Mouse (Mus musculus) lung, embryonic 16.5 days (tissue): Measurements from ENCODE around the gene Tubd1. TPM values are rescaled to one million over a fixed set of nuclear protein-coding genes. Genes with fewer than 3 reads are reported as not detected.

Experiments used
- ATAC-seq: fragments of 200-750 bp; cut with Nextera tagmentation; 2 replicates; pipeline ENCODE4 v1.8.0; 2017; ENCODE audit warnings: low read depth, mild to moderate bottlenecking, moderate library complexity
- H3K27ac ChIP-seq: fragments of 300-500 bp; sonication (generic); 2 replicates; pipeline ENCODE4 v1.5.1; 2014; ENCODE audit warnings: mild to moderate bottlenecking, control low read depth, low read length
- H3K27me3 ChIP-seq: fragments of 300-500 bp; sonication (generic); 2 replicates; pipeline ENCODE4 v1.6.1; 2014; ENCODE audit warnings: low read depth, low read length, mixed read lengths; ENCODE audit not compliant: control insufficient read depth, insufficient read depth
- H3K36me3 ChIP-seq: fragments of 300-500 bp; sonication (generic); 2 replicates; pipeline ENCODE4 v1.6.1; 2014; ENCODE audit warnings: low read length; ENCODE audit not compliant: control insufficient read depth, insufficient read depth
- H3K4me1 ChIP-seq: fragments of 300-500 bp; sonication (generic); replicated peaks from 2 replicates; pipeline ENCODE4 v1.6.1; 2014; ENCODE audit warnings: low read length, mixed read lengths; ENCODE audit not compliant: control insufficient read depth, insufficient read depth
- H3K4me2 ChIP-seq: fragments of 300-500 bp; sonication (generic); 2 replicates; pipeline ENCODE4 v1.6.1; 2014; ENCODE audit warnings: low read depth, low read length, control low read depth
- H3K4me3 ChIP-seq: fragments of 300-500 bp; sonication (generic); 2 replicates; pipeline ENCODE4 v1.5.1; 2014; ENCODE audit warnings: mild to moderate bottlenecking, low read length, control low read depth
- H3K9ac ChIP-seq: fragments of 300-500 bp; sonication (generic); 2 replicates; pipeline ENCODE4 v1.6.1; 2014; ENCODE audit warnings: low read length, control low read depth
- H3K9me3 ChIP-seq: fragments of 300-500 bp; sonication (generic); 2 replicates; pipeline ENCODE4 v1.6.1; 2016; ENCODE audit warnings: low read length; ENCODE audit not compliant: control insufficient read depth
- WGBS: fragments of 180-500 bp; shearing (Covaris S2); extraction: QIAGEN DNeasy Blood & Tissue Kit; methylation state at CpG from one replicate; pipeline ENCODE4 v1.1.7; 2014; 5-methylcytosine and 5-hydroxymethylcytosine counted together
- polyA plus RNA-seq: library from polyadenylated mRNA; unstranded; fragments of >200 nt; fragmentation: Nextera tagmentation; extraction: Ambion mirVana; gene quantifications from 2 replicates; pipeline ENCODE4 v1.2.1, GENCODE M21; 2015

Tubd1 gene
- polyA plus RNA-seq, 1 experiment from 2014 or later: 14.0 TPM

GRCm38 (mm10) chr11:86600209-86600557 lies 55.4 kb downstream of the Tubd1 start:
- no peak for ATAC-seq
- 86% methylated on average over 7 of the region's 7 CpGs for WGBS
- H3K27ac ChIP-seq: no peak overlapping the region
- H3K9ac ChIP-seq: no peak overlapping the region
- H3K4me1 ChIP-seq: peaks cover 11% of the 10 kb centered on the region; the same call in 1 of the 2 replicates
- no peak overlapping the region for H3K4me2 ChIP-seq
- H3K36me3 ChIP-seq: no peaks in the 10 kb centered on the region
- H3K9me3 ChIP-seq: no peaks in the 10 kb centered on the region
- H3K4me3 ChIP-seq: no peak overlapping the region
- no peaks in the 10 kb centered on the region for H3K27me3 ChIP-seq

GRCm38 (mm10) chr11:86602116-86602515 lies 57.3 kb downstream of the Tubd1 start:
- ATAC-seq: no peak
- H3K27me3 ChIP-seq: no peaks in the 10 kb centered on the region
- no peak overlapping the region for H3K27ac ChIP-seq
- peaks cover 7% of the 10 kb centered on the region for H3K36me3 ChIP-seq
- no peak overlapping the region for H3K9ac ChIP-seq
- no peak overlapping the region for H3K4me3 ChIP-seq
- H3K9me3 ChIP-seq: no peaks in the 10 kb centered on the region
- no peak overlapping the region for H3K4me2 ChIP-seq
- WGBS: 60% methylated on average over 3 of the region's 3 CpGs
- H3K4me1 ChIP-seq: peaks cover 6% of the 10 kb centered on the region; the same call in 1 of the 2 replicates

GRCm38 (mm10) chr11:86603719-86604118 lies 58.9 kb downstream of the Tubd1 start:
- Histone ChIP-seq H3K4me3 (no peak overlapping the region), H3K36me3 (peaks cover 8% of the 10 kb centered on the region), H3K27ac (peak overlapping the region; percentile 75), H3K4me2 (no peak overlapping the region), H3K4me1 (peaks cover 6% of the 10 kb centered on the region; the same call in 1 of the 2 replicates), H3K9ac (no peak overlapping the region), H3K27me3 (no peaks in the 10 kb centered on the region), H3K9me3 (no peaks in the 10 kb centered on the region)
- peak; percentile 47; the same call in 1 of the 2 replicates for ATAC-seq
- 95% methylated on average over 1 of the region's 1 CpGs for WGBS

- ATAC-seq: no peak
- peaks cover 6% of the 10 kb centered on the region; the same call in 1 of the 2 replicates for H3K4me1 ChIP-seq
- H3K9ac ChIP-seq: no peak overlapping the region
- H3K9me3 ChIP-seq: no peaks in the 10 kb centered on the region
- H3K27me3 ChIP-seq: no peaks in the 10 kb centered on the region
- peaks cover 8% of the 10 kb centered on the region for H3K36me3 ChIP-seq
- WGBS: 85% methylated on average over 3 of the region's 3 CpGs
- H3K4me3 ChIP-seq: no peak overlapping the region
- no peak overlapping the region for H3K4me2 ChIP-seq
- peak overlapping the region; percentile 75 for H3K27ac ChIP-seq
These were observed 59.5 kb downstream of the Tubd1 start for GRCm38 (mm10) chr11:86604289-86604688.

- no peak overlapping the region for H3K9ac ChIP-seq
- 64% methylated on average over 5 of the region's 5 CpGs for WGBS
- ATAC-seq: no peak
- no peaks in the 10 kb centered on the region for H3K27me3 ChIP-seq
- no peak overlapping the region for H3K27ac ChIP-seq
- peaks cover 6% of the 10 kb centered on the region; the same call in 1 of the 2 replicates for H3K4me1 ChIP-seq
- H3K4me2 ChIP-seq: no peak overlapping the region
- no peaks in the 10 kb centered on the region for H3K9me3 ChIP-seq
- H3K4me3 ChIP-seq: no peak overlapping the region
- H3K36me3 ChIP-seq: peaks cover 8% of the 10 kb centered on the region
These were observed 60.1 kb downstream of the Tubd1 start for GRCm38 (mm10) chr11:86604732-86605520.

- no peak overlapping the region for H3K9ac ChIP-seq
- WGBS: 88% methylated on average over 2 of the region's 2 CpGs
- no peak overlapping the region for H3K27ac ChIP-seq
- H3K9me3 ChIP-seq: no peaks in the 10 kb centered on the region
- H3K27me3 ChIP-seq: no peaks in the 10 kb centered on the region
- no peak overlapping the region for H3K4me2 ChIP-seq
- no peak for ATAC-seq
- H3K4me1 ChIP-seq: peaks cover 6% of the 10 kb centered on the region; the same call in 1 of the 2 replicates
- no peak overlapping the region for H3K4me3 ChIP-seq
- H3K36me3 ChIP-seq: peaks cover 8% of the 10 kb centered on the region
These were observed 62.0 kb downstream of the Tubd1 start for GRCm38 (mm10) chr11:86606621-86607339.

- no peak for ATAC-seq
- Histone ChIP-seq H3K4me1 (peaks cover 6% of the 10 kb centered on the region; the same call in 1 of the 2 replicates), H3K9me3 (no peaks in the 10 kb centered on the region), H3K27ac (no peak overlapping the region), H3K9ac (no peak overlapping the region), H3K36me3 (peaks cover 8% of the 10 kb centered on the region), H3K4me3 (no peak overlapping the region), H3K4me2 (no peak overlapping the region), H3K27me3 (no peaks in the 10 kb centered on the region)
- WGBS: 66% methylated on average over 2 of the region's 2 CpGs
These were observed 63.1 kb downstream of the Tubd1 start for GRCm38 (mm10) chr11:86607808-86608350.

GRCm38 (mm10) chr11:86610239-86610638 lies 65.4 kb downstream of the Tubd1 start:
- no peak for ATAC-seq

GRCm38 (mm10) chr11:86611991-86612390 lies 67.2 kb downstream of the Tubd1 start:
- Histone ChIP-seq H3K27ac (no peak overlapping the region), H3K27me3 (no peaks in the 10 kb centered on the region), H3K9me3 (no peaks in the 10 kb centered on the region), H3K4me3 (no peak overlapping the region), H3K36me3 (peaks cover 2% of the 10 kb centered on the region), H3K4me2 (no peak overlapping the region), H3K4me1 (no peaks in the 10 kb centered on the region), H3K9ac (no peak overlapping the region)
- 90% methylated on average over 1 of the region's 1 CpGs for WGBS
- ATAC-seq: no peak

More at GRCm38 (mm10) chr11:86610239-86610638, 65.4 kb downstream of the Tubd1 start:
- Histone ChIP-seq H3K36me3 (peaks cover 8% of the 10 kb centered on the region), H3K27me3 (no peaks in the 10 kb centered on the region), H3K4me2 (no peak overlapping the region), H3K4me3 (no peak overlapping the region), H3K4me1 (no peaks in the 10 kb centered on the region), H3K9me3 (no peaks in the 10 kb centered on the region), H3K9ac (no peak overlapping the region), H3K27ac (no peak overlapping the region)
- 84% methylated on average over 3 of the region's 3 CpGs for WGBS
